Mouse (Mus musculus) kidney, adult 11 months (tissue): ENCODE measurements around the gene Rxra.

Experiments
- DNase-seq: peaks from one replicate; pipeline ENCODE4 v3.0.0; 2022

Gene Rxra

DNA sequence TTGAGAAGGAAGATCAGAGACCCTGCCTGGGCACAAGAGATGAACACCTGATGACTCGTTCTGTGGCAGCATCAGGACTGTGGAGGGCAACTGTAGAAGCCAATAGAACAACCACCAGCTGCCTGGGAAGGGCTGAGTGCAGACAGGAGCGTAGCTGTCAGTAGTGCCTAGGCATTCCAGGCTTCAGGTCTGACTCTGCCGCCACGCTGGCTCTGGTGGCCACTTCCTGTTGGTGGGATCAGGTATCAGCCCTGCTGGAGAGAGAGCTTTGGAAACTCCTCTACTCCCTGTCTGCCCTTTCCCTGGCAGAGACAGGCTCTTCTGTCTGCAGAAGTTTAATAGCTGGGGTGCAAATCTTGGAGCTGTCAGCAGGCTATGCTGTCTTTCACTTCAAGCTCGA is 93.5 kb downstream of the Rxra start:
- DNase-seq = no peak

DNA sequence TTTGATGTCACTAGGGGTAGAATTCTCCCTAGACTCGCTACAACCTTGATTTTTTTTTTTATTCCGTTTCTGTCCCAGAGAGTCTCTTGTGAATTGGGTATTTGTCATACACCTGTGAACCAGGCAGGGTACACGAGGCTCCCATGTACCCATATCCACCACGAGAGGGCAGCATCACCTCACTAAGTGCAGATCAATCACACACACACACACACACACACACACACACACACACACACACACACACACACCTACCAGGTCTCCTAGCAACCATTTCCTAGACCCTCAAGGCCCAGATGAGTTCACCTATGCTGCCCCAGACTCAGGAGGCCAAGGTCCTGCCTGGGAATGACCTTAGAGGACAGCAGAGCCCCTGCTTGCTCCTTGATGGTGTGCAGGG is 94.0 kb downstream of the Rxra start:
- no peak for DNase-seq

DNA sequence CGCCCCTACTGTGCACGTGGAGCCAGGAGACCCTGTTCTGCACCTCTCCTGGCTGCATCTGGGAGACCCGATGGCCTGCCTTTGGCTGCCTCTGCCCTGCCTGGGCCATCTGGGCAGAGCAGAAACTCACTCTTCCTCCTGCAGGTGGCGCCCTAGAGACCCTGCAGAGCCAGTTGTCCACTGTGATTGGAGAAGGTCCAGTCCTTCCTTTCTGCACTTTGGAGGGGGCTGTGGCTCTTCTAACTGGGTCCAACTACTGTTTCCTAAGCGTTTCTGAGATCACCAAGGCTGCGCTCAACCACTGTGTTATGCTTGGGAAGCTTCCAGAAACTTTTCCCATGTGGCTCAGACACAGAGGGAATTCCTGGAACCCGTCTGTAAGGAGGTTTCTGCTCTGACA is 95.7 kb downstream of the Rxra start:
- DNase-seq = peak; percentile 68

DNA sequence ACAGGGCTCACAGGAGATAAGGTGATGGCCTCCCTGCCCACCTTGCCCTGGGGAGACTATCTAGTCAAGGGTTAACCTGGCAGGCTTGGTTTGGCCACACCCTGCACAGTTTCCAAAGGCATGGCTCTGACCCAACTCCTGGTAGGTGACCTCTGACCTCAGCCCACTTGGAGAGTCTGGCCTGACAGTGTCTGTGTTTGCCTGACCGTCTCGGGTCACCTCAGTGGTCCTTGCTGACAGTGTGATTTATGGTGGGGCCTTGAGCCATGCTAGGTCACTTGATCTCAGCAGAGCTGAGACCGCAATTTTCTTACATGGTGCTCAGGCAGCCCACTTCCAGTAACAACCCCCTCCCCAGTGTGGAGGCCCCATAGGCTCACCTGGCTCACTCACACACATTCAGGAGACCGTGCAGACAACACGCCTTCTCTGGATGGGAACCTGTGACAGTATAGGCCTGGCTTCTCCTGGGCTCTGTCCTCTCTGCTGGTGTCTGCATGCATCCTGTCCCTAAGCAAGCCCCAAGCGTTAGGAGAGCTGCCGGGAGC is 96.7 kb downstream of the Rxra start:
- DNase-seq = peak; percentile 61

DNA sequence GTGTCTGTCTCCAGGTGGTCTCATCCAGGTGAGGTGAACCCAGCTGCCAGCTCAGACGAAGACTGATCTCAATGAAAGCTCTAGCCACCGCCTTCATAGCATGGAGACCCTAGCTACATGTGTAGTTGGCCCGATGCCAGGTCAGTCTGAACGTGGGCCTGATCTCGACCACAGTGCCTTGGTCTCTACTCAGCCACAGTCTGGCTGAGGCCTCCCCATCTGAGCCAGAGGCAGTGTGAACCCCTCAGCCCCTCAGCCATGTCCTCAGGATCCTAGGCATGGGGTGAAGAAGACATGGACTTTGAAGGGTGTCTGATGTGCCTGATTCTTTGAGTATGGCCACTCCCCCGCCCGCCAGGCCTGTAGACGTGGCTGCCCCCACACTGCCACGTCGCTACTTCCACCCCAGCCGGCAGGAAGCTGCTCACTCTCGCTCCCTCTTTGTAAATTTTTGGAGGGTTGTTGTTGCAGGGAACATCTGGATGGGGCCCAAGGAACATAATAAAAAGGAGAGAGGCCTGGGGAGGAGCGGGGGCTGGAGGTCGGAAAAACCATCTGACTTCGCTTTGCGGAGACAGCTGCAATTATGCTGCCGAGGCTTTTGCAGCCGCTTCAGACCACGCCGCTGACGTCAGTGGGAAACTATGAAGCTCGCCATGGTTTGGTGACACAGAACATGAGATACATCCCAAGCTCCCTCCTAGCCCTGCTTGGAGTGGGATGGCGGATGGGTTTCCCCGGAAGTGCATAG is 97.9 kb downstream of the Rxra start:
- peak; percentile 70 for DNase-seq

DNA sequence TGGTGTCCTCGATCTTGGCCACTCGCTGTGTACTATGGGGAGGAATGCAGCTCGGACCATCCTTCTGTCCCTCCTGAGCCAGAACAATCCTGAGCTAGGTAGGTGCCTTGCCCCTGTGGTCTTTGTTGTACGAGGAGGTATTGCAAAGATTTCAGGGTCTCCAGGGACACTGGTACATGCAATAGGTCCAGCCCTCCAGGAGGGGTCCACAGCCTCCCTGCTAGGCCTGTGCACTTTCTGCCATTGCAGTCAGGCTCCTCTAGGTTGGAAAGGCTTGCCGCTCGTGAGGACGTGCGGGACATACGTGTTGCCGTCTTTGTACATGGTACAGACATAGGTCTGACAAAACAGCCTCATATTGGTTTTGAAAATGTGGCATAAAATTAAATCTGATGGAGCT is 98.8 kb downstream of the Rxra start:
- DNase-seq = no peak

DNA sequence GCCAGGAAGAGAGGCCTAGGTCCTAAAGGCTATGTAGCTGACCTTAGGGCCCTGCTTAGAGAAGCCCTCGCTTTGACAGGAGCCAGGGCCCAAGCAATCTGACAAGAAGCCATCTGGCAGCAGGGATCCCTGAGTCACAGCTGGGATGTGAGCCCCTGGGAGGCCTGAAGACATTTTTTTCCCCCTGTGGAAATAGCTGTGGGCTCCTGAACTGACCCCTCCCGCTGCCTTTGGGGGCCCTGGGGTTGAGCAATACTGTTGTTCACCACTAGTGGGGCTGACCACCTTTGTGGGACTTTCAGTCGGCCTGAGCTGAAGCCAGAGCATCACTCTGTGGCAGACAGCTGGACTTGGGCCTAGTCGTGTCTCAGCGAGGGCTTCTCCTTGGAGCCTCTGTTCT is 99.4 kb downstream of the Rxra start:
- DNase-seq = no peak

DNA sequence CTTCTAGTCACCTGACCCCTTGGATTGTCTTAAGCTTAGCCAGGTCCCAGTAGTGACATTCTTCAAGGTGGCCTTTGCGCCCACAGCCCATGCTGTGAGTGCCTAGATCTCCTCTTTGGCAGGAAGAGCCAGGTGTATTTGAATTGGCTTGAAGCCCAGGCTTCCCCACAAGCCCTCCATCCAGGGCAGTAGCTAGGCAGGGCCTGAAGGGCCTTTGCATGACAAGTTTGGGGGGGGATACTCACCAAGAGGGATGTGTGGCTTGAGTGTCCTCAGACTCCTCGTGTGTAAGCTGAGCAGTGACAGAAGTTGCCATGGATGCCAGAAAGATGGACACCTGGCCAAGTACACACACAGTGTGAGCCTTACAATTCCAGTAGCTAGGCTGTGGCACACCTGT is 101.5 kb downstream of the Rxra start:
- DNase-seq = no peak

DNA sequence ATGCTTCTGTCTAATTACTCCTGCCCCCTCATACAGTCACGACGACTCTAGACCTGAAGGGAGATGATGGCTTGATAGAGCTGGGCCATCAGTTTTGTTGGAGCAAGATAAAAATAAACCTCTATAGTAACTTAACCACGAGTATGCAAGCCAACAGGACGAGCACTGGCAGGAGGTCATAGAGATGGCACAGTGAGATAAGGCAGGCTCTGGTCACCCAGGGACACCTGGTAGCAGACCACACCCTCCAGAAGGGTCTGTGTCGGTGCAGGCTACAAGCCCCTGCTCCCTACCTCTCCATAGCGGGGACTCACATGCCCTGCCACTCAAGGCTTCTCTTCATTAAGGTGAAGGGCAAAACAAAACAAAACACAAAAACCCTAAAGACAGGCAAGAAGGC is 102.0 kb downstream of the Rxra start:
- no peak for DNase-seq

DNA sequence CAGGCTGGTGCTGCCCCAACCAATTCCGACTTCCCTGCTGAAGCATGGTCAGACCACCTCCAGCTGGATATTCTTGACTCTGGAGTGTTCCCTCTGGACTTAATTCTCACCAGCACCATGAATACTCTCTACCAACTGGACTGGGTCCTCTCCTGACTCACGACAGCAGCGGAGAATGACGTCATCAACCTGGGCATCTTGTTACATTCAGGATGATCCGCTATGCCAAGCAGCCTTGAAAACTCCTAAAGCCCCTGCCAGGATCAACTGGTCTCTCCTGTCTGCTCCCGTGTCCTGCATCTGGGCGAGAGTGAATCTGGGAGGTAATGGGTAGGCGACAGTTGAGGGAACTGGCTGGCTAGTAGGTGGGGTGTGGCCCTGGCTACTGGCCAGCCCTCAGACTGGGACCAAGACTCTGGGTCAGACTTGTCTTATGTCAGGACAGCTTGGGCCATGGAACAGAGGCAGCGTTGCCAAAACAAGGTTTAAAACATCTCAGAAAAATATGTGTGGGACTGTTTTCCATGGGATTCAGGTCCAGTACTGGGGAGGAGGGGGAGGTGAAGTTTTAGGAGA is 103.1 kb downstream of the Rxra start:
- no peak for DNase-seq

DNA sequence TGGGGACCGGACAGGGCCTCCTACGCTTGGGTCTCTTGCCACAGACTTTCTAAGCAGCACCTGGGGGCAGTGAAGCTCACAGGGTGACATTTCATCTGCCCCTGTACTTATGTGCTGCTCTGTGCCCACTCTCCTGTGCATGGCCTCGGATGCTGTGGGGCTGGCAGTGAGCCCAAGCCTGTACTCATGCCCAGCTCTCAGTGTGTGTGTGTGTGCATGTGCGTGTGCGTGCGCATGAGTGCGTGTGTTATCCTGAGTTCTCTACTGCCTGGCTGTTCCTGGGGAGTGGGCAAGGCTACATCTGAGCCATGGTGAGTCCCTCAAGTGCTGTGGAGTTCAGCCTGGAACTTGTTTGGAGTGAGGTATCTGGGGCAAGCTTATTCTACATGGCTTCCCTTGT is 103.9 kb downstream of the Rxra start:
- no peak for DNase-seq

DNA sequence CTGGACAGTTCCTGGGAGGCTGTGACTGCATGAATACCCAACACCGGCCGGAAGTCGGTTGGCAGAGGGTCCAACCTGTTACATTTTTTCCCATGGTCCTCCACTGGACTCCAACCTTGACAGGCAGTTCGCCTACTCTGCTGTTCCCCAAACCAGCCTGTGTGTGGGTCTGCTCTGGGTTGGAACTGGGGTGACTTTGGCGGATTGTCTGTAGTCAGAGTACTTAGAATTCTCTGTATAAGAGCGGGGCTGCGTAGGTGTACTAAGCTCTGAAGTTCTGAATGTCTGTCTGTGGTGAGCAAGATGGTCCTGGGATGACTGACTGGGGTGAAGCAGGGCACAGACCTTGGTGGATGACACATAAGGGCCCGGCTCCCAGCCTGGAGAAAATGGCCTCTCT is 109.1 kb downstream of the Rxra start:
- DNase-seq = no peak

DNA sequence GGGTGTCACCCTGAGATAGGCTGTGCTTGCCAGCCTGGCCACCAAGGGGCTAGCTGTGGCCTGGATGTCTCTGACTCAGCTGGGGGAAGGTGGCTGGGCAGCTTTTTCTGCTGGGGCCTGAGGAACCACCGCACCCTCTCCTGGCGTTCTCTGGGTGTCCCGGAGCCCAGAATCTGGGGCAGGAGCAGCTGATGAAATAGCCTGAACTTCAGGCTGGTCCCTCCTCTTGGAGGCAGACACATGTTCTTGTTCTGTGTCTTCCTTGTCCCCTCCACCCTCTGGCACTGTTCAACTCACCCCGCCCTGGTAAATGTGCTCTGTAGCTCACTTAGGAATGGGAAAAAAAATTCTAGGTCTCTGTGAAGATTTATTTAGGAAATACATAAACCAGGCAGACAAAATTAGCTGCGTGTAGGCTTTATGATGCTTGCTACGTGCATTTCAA is 109.8 kb downstream of the Rxra start:
- DNase-seq = no peak

DNA sequence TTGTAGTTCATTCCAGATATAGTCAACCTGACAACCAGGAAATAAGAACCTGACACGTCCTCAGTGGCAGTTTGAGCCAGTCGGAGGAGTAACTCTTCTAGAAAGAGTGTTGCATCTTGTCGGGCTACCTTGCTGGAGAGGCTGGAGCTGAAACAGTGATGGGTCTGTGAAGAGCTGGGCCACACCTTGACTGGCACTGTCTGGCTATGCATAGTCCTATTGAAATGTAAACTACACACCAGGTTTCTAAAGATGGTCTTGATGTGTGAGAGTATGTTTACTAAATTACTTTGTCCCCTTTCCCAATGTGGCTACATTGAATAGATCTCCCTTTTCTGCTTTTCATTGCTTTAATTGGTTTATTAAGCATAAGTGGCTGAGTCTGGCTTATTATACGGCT is 115.3 kb downstream of the Rxra start:
- no peak for DNase-seq

DNA sequence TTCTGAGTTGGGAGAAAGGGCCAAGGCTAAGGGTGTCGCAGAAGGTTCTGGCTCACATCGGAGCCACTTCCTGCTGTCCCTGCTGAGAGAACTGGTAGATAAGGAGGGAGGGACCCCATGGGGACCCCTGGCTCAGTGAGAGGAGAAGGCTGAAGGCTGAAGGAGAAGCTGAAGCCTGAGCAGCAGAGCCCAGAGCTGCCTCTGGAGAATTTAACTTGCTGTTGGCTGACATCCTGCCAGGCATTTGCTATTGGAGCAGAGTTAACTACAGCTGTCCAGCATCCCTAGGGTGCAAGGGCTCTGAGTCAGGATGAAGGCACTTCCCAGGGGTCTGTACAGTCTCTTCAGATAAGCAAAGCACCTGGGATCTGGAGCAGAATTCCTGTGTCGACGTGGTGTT is 122.8 kb downstream of the Rxra start:
- DNase-seq = peak; percentile 28

DNA sequence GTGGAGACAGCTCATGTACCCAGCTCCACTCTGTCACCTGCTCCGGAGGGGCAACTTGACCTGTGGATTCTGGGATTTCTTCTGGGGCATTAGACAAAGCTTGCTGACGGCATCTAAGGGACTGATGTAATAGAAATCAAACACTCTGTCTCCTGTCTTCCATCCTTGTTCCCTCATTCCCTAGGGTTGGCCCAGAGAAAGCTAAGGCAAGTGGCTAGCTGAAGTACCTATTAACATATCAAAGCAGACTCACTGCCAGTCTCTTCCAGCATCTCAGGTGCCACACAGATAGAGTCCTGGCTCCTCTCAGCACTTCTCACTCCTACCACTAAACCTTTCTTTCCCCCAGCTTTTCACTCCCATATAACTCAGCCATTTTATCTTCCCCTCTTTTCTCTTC is 124.8 kb downstream of the Rxra start:
- no peak for DNase-seq

DNA sequence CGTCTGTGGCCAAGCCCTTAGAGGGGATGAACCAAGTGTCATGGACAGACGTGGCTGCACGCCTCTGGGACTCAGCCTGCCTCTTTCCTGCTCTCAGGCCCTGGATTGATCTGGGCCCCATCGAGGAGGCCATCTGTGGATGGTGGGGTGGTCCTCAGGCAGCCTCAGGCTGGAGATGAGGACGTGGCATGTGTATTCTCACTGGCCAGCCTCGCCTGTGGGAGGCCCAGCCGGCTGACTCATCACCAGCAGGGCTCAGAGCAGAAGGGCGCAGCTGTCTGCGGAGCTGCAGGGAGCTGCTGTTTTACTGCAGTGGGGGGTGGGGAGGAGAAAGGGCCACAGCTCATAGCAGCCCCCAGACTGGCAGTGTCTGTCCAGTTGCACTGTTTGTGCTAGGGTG is 126.3 kb downstream of the Rxra start:
- no peak for DNase-seq

DNA sequence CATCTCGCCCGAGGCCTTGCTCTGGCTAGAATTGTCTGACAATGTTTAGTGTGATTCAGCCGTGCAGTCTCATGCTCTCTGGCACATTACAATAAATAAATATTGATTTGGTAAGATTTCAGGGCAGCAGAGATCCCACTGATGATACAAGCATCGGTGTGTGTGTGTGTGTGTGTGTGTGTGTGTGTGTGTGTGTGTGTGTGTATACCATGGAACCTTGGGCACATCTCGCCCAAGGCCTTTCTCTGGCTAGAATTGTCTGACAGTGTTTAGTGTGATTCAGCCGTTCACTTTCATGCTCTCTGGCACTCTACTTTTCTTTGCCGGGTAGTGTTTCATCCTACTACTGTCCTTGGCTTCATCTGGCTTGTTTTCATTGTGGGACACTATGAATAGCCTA is 130.5 kb downstream of the Rxra start:
- DNase-seq = no peak

DNA sequence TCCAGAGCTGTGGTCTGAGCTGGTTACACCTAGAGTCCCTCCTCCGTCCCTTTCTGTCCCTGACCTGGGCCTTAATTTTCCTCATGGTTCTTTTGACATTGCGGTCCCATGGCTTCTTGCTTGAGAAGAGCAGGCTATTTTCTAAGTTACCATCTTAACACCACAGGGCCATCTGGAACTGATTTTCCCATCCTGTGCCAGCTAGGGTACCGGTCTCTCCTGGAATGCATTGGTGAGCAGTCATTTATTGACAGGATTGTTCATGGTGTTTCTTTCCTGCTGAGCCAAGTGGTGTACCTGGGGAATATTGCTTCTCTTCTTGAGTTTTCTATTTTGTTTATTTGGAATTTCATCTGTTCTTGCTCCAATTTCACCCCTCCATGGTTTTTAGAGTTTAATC is 131.4 kb downstream of the Rxra start:
- DNase-seq = peak; percentile 19

DNA sequence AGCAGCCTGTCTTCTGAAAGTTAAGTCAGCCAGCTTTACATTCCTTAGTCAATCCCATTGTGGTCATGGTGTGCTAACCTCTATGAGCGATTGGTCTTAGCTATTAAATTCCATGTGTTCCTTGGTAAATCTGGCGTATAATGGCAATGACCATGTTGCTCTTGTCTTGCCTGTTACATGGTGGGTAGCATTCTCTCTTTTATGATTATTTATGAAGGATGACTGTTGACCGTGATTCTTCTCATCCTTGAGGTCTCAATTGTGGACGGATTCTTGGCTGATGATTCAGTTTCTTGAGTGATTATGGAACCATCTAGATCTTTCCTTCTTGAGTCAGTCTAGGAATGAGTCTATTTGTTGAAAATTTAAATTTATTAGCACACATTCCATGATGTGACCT is 133.7 kb downstream of the Rxra start:
- no peak for DNase-seq
